Mouse (Mus musculus) embryonic facial prominence, embryonic 14.5 days (tissue): ENCODE results near the gene Ttc30a2. TPM values are rescaled to one million over a fixed set of nuclear protein-coding genes. Genes with fewer than 3 reads are reported as not detected.
A peak's percentile ranks its signal among the peaks of the same experiment; 100 is the strongest.
"Not testable (repeated sequence)": the region's sequence is repeated elsewhere in the genome, so short reads cannot be mapped to it uniquely, and the experiment has no call there.

Source experiments
- ATAC-seq: fragments of 200-750 bp; cut with Nextera tagmentation; 2 replicates; pipeline ENCODE4 v1.8.0; 2017; ENCODE audit warnings: low read depth, moderate number of reproducible peaks, moderate TSS enrichment
- DNase-seq: peaks from one replicate; pipeline ENCODE4 v3.0.0-alpha.2; 2015; ENCODE audit warnings: low spot score
- H3K27ac ChIP-seq: fragments of 300-500 bp; sonication (generic); replicated peaks from 2 replicates; pipeline ENCODE4 v1.5.1; 2014; ENCODE audit warnings: low read depth, mild to moderate bottlenecking, low read length, moderate library complexity
- H3K27me3 ChIP-seq: fragments of 300-500 bp; sonication (generic); replicated peaks from 2 replicates; pipeline ENCODE4 v1.6.1; 2014; ENCODE audit warnings: low read length; ENCODE audit not compliant: control insufficient read depth, insufficient read depth
- H3K36me3 ChIP-seq: fragments of 300-500 bp; sonication (generic); 2 replicates; pipeline ENCODE4 v1.6.1; 2014; ENCODE audit warnings: low read length, mixed read lengths; ENCODE audit not compliant: control insufficient read depth, insufficient read depth
- H3K4me1 ChIP-seq: fragments of 300-500 bp; sonication (generic); 2 replicates; pipeline ENCODE4 v1.6.1; 2014; ENCODE audit warnings: antibody characterized with exemption, low read length; ENCODE audit not compliant: control insufficient read depth, insufficient read depth
- H3K4me2 ChIP-seq: fragments of 300-500 bp; sonication (generic); 2 replicates; pipeline ENCODE4 v1.6.1; 2014; ENCODE audit warnings: low read depth, mild to moderate bottlenecking, low read length, moderate library complexity, mixed read lengths
- H3K4me3 ChIP-seq: fragments of 300-500 bp; sonication (generic); 2 replicates; pipeline ENCODE4 v1.5.1; 2014; ENCODE audit warnings: low read depth, mild to moderate bottlenecking, low read length
- H3K9ac ChIP-seq: fragments of 300-500 bp; sonication (generic); 2 replicates; pipeline ENCODE4 v1.6.1; 2014; ENCODE audit warnings: low read depth, mild to moderate bottlenecking, low read length, moderate library complexity, mixed read lengths
- H3K9me3 ChIP-seq: fragments of 300-500 bp; sonication (generic); 2 replicates; pipeline ENCODE4 v1.6.1; 2016; ENCODE audit warnings: low read length; ENCODE audit not compliant: control insufficient read depth
- WGBS: fragments of 180-500 bp; shearing (Covaris S2); extraction: QIAGEN DNeasy Blood & Tissue Kit; methylation state at CpG from one replicate; pipeline ENCODE4 v1.1.7; 2014; 5-methylcytosine and 5-hydroxymethylcytosine counted together
- polyA plus RNA-seq: library from polyadenylated mRNA; unstranded; fragments of >200 nt; fragmentation: Nextera tagmentation; extraction: Ambion mirVana; gene quantifications from 2 replicates; pipeline ENCODE4 v1.2.1, GENCODE M21; 2014

Gene Ttc30a2
- polyA plus RNA-seq, 1 experiment from 2014 or later, result 0.43 TPM

- H3K9ac ChIP-seq, result no peak overlapping the region
- ATAC-seq (no peak), DNase-seq (peak; percentile 62)
- no peaks in the 10 kb centered on the region for H3K27me3 ChIP-seq
- H3K4me1 ChIP-seq, result peaks cover 33% of the 10 kb centered on the region
- H3K4me3 ChIP-seq, result no peak overlapping the region
- H3K27ac ChIP-seq, result no peak overlapping the region
- H3K36me3 ChIP-seq, result no peaks in the 10 kb centered on the region
- whole genome bisulfite sequencing, result 52% methylated on average over 9 of the region's 9 CpGs
- H3K4me2 ChIP-seq, result no peak overlapping the region
- H3K9me3 ChIP-seq, result no peaks in the 10 kb centered on the region
Measured at GRCm38 (mm10) chr2:75987739-75988138, 9.8 kb upstream of the Ttc30a2 start.

DNA sequence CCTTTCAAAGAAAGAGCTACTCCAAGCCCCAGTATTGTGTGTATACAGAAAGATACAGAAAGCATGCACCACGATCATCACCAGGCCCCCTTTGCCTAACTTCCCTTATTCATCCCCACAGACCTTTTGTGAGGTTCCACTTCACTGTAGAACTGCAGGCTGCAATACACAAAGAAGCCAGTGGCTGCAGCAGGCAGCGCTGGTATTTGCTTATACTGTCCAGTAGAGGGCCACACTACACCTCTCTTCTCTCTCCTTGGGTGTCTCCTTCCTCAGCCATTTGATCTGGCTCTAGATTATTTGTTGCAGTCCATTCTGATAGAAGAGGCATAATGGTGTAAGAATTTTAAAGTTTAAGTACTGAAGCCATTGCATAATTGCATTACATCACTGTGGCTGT is 7.2 kb upstream of the Ttc30a2 start:
- Histone ChIP-seq H3K4me3 (no peak overlapping the region), H3K9ac (no peak overlapping the region), H3K4me2 (no peak overlapping the region), H3K27ac (no peak overlapping the region), H3K27me3 (no peaks in the 10 kb centered on the region), H3K4me1 (peaks cover 18% of the 10 kb centered on the region; the same call in 1 of the 2 replicates), H3K36me3 (no peaks in the 10 kb centered on the region), H3K9me3 (no peaks in the 10 kb centered on the region)
- ATAC-seq (peak; percentile 71), DNase-seq (peak; percentile 91)
- 2% methylated on average over 2 of the region's 2 CpGs for WGBS

GRCm38 (mm10) chr2:75983847-75984246 is 5.9 kb upstream of the Ttc30a2 start:
- 73% methylated on average over 3 of the region's 3 CpGs for WGBS
- Histone ChIP-seq H3K4me2 (no peak overlapping the region), H3K9ac (no peak overlapping the region), H3K4me3 (no peak overlapping the region), H3K36me3 (no peaks in the 10 kb centered on the region), H3K9me3 (no peaks in the 10 kb centered on the region), H3K27me3 (no peaks in the 10 kb centered on the region), H3K27ac (no peak overlapping the region), H3K4me1 (peaks cover 11% of the 10 kb centered on the region; the same call in 1 of the 2 replicates)
- ATAC-seq (no peak), DNase-seq (no peak)

DNA sequence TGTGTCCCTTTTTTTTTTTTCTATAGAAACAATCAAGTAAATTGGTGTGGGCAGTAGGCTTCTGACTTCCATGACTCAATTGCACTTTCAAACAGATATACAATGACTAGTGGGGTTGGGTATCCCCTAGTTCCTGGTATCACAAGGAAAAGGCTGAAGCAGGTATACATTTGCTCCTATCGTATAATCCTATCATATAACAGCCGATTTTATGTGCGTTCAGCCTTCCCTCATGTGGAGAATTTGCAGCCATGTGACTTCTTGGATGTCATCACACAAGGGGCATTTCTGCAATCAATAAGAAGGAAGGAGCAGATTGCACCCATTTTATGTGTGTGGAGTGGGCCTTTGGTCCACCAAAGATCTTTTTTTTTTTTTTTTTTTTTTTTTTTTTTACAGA is 5.1 kb upstream of the Ttc30a2 start:
- Histone ChIP-seq H3K9me3 (no peaks in the 10 kb centered on the region), H3K27ac (no peak overlapping the region), H3K4me3 (no peak overlapping the region), H3K4me2 (no peak overlapping the region), H3K9ac (no peak overlapping the region), H3K36me3 (no peaks in the 10 kb centered on the region), H3K27me3 (no peaks in the 10 kb centered on the region), H3K4me1 (peaks cover 5% of the 10 kb centered on the region; the same call in 1 of the 2 replicates)
- 96% methylated on average over 3 of the region's 3 CpGs for WGBS
- no peak for ATAC-seq
- DNase-seq, result no peak

GRCm38 (mm10) chr2:75982626-75983025 is 4.7 kb upstream of the Ttc30a2 start:
- ATAC-seq (no peak), DNase-seq (no peak)
- Histone ChIP-seq H3K36me3 (no peaks in the 10 kb centered on the region), H3K27me3 (no peaks in the 10 kb centered on the region), H3K9me3 (no peaks in the 10 kb centered on the region), H3K4me1 (peaks cover under 1% of the 10 kb centered on the region; the same call in 1 of the 2 replicates), H3K9ac (no peak overlapping the region), H3K4me3 (no peak overlapping the region), H3K4me2 (no peak overlapping the region), H3K27ac (no peak overlapping the region)
- WGBS, result 96% methylated on average over 4 of the region's 4 CpGs

DNA sequence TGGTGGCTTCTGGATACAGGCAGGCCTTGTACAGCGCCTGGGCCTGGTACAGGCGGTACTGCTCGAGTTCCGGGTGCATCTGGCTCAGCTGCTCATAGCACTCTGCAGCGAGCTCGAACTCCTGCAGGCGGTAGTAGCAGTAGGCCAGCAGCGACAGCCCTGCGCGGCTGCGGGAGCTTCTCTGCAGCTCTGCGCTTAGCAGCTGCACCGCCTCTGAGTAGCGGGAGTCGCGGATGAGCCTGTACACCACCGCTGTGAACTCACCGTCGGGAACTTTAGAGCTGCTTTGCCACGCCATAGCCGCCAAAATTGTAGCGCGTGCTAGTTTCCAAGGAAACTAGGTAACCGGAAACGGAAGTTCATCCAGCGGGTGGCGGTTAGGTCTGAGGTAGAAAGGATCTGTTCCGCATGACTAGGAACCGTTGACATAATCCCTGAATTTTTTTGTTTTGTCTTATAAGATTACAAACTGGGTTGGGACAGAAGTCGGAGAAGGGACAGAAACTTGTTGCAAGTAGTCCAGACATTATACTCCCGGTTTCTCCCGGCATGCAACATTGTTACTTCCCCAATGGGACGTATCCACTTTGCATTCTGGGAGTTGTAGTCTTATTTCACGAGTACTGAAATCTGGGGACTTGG is 3.6 kb upstream of the Ttc30a2 start, which contains the start of gene Ttc30a1:
TSS of gene Ttc30a1 (minus strand) at position 528 of the 642 bp plus-strand sequence.
- peak within 1 kb of the TSS; percentile 47 for H3K4me3 ChIP-seq
- 0 out of 2 replicates have a peak within 1 kb of the TSS, but pooled peaks have one; percentile 28 for H3K27ac ChIP-seq
- H3K9ac ChIP-seq, result peak within 1 kb of the TSS; percentile 62
- not testable (repeated sequence) for H3K36me3 ChIP-seq, H3K4me1 ChIP-seq, H3K9me3 ChIP-seq, H3K27me3 ChIP-seq
- DNase-seq, result peak; percentile 94
- ATAC-seq, result peak; percentile 78
- H3K4me2 ChIP-seq, result peak within 1 kb of the TSS; percentile 63
- WGBS, result 3% methylated on average over 24 of the region's 34 CpGs

DNA sequence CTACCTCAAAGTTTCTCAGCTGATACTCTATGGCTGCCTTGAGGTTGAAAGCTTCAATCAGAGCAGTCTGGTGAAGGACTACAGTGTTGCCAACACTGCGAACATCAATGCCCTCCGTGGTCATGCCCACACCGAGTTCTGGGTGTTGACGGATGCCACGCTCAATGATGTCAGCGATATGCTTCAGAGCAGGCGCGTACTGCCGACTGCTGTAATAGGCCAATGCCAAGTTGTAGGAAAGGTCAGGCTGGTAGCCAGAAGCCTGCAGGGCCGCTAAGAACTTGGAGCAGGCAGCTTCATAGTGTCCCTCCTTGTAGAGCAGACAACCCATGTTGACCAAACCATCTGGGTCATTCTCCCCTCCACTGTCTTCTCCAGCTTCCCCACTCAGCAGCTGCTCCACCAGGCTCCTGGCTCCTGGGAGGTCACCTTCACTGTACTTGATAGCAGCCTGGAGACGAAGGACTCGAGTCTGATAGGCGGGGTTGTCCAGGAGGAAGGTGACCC is 3.0 kb upstream of the Ttc30a2 start:
- not testable (repeated sequence) for H3K4me1 ChIP-seq, H3K9ac ChIP-seq, H3K27me3 ChIP-seq, H3K9me3 ChIP-seq, DNase-seq, ATAC-seq, H3K36me3 ChIP-seq, H3K27ac ChIP-seq
- Histone ChIP-seq H3K4me2 (peak overlapping the region; percentile 63), H3K4me3 (peak overlapping the region; percentile 47)
- 95% methylated on average over 13 of the region's 13 CpGs for WGBS

DNA sequence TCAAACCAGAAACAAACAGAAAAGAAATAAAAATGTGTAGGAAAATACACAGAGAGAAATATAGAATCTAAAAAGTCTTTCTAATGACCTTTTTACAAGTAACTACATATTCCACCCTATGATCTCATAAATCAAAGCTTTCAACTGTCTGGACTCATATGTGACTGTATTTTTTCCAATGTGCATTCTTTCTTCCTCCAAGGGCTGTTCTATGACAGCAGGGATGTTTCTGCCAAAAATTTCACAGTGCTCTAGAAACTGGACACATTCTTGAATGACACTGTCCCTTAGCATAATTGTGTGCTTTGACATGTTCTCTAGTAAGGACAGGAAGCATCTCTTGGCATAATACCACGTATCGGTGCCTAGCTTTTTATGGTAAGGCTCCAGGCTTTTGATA is 1.9 kb downstream of the Ttc30a2 start:
- H3K9me3 ChIP-seq, H3K27ac ChIP-seq, H3K36me3 ChIP-seq, H3K4me1 ChIP-seq, H3K4me2 ChIP-seq, DNase-seq, H3K27me3 ChIP-seq, H3K9ac ChIP-seq, H3K4me3 ChIP-seq, ATAC-seq: not testable (repeated sequence)
- 88% methylated on average over 2 of the region's 2 CpGs for WGBS

DNA sequence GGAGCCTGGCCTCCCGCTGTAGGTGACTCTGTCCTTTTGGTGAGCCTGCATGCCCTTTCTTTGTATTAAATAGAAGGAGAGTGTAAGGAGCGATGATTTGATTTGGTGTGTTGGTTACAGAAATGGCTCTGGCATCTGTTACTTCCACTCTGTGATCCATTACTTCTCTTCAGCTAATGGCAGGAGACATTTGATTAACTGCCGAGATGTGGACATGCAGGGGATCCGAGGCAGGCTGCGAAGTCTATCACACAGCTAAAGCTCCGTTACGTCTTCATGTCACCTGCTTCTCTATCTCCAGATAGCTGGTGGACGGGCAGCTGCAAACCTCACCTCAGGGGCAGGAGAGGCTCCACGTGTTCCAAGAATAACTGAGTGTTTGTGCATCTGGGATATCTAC is 3.8 kb downstream of the Ttc30a2 start:
- WGBS, result 73% methylated on average over 9 of the region's 9 CpGs
- Histone ChIP-seq H3K9me3 (no peaks in the 10 kb centered on the region), H3K27me3 (no peaks in the 10 kb centered on the region), H3K4me3 (no peak overlapping the region), H3K27ac (no peak overlapping the region), H3K9ac (no peak overlapping the region), H3K36me3 (no peaks in the 10 kb centered on the region), H3K4me1 (no peaks in the 10 kb centered on the region), H3K4me2 (no peak overlapping the region)
- no peak for DNase-seq
- ATAC-seq, result no peak
